Mouse (Mus musculus): ENCODE measurements around the gene Pidd1. TPM values are rescaled to one million over a fixed set of nuclear protein-coding genes. Genes with fewer than 3 reads are reported as not detected.
A peak's percentile ranks its signal among the peaks of the same experiment; 100 is the strongest.

The Pidd1 gene
- polyA plus RNA-seq, 1 experiment from 2014 or later: 9.7 TPM

- ATAC-seq (replicated peaks; ENCODE audit: extremely low read depth, insufficient read depth, low FRiP score): no peak
- WGBS: 89% methylated on average over 13 of the region's 13 CpGs
- Histone ChIP-seq H3K27me3 (ENCODE audit: control insufficient read depth, insufficient read depth, low read length) (no peaks in the 10 kb centered on the region), H3K4me2 (ENCODE audit: low read depth, low read length) (no peak overlapping the region), H3K36me3 (ENCODE audit: control insufficient read depth, insufficient read depth) (peaks cover 10% of the 10 kb centered on the region), H3K27ac (ENCODE audit: low read length) (no peak overlapping the region), H3K9ac (ENCODE audit: low read length) (peak overlapping the region; percentile 76), H3K9me3 (replicated peaks; ENCODE audit: control insufficient read depth, low read length) (no peaks in the 10 kb centered on the region), H3K4me1 (ENCODE audit: control insufficient read depth, insufficient read depth, low read length) (peaks cover 24% of the 10 kb centered on the region), H3K4me3 (ENCODE audit: low read length) (no peak overlapping the region; the same call in 1 of the 2 replicates)
These were observed 1.6 kb downstream of the Pidd1 start for GRCm38 (mm10) chr7:141442199-141442598.

GRCm38 (mm10) chr7:141441460-141441859, 2.4 kb downstream of the Pidd1 start:
- H3K4me3 ChIP-seq (ENCODE audit: low read length): no peak overlapping the region
- no peak overlapping the region for H3K27ac ChIP-seq (ENCODE audit: low read length)
- no peak overlapping the region for H3K9ac ChIP-seq (ENCODE audit: low read length)
- 93% methylated on average over 9 of the region's 9 CpGs for WGBS
- H3K27me3 ChIP-seq (ENCODE audit: control insufficient read depth, insufficient read depth, low read length): no peaks in the 10 kb centered on the region
- peaks cover 10% of the 10 kb centered on the region for H3K36me3 ChIP-seq (ENCODE audit: control insufficient read depth, insufficient read depth)
- no peak for ATAC-seq (replicated peaks; ENCODE audit: extremely low read depth, insufficient read depth, low FRiP score)
- H3K4me2 ChIP-seq (ENCODE audit: low read depth, low read length): no peak overlapping the region
- no peaks in the 10 kb centered on the region for H3K9me3 ChIP-seq (replicated peaks; ENCODE audit: control insufficient read depth, low read length)
- peaks cover 28% of the 10 kb centered on the region for H3K4me1 ChIP-seq (ENCODE audit: control insufficient read depth, insufficient read depth, low read length)

- peaks cover 31% of the 10 kb centered on the region for H3K4me1 ChIP-seq (ENCODE audit: control insufficient read depth, insufficient read depth, low read length)
- WGBS: 21% methylated on average over 6 of the region's 6 CpGs
- ATAC-seq (replicated peaks; ENCODE audit: extremely low read depth, insufficient read depth, low FRiP score): no peak
These were observed 3.2 kb downstream of the Pidd1 start for GRCm38 (mm10) chr7:141440613-141441012.

GRCm38 (mm10) chr7:141439811-141440210, 4.0 kb downstream of the Pidd1 start:
- Histone ChIP-seq H3K4me2 (ENCODE audit: low read depth, low read length) (no peak overlapping the region), H3K27ac (ENCODE audit: low read length) (no peak overlapping the region), H3K27me3 (ENCODE audit: control insufficient read depth, insufficient read depth, low read length) (no peaks in the 10 kb centered on the region), H3K9me3 (replicated peaks; ENCODE audit: control insufficient read depth, low read length) (no peaks in the 10 kb centered on the region), H3K4me3 (ENCODE audit: low read length) (no peak overlapping the region), H3K36me3 (ENCODE audit: control insufficient read depth, insufficient read depth) (peaks cover 10% of the 10 kb centered on the region), H3K9ac (ENCODE audit: low read length) (no peak overlapping the region), H3K4me1 (ENCODE audit: control insufficient read depth, insufficient read depth, low read length) (peaks cover 35% of the 10 kb centered on the region)
- WGBS: 93% methylated on average over 11 of the region's 11 CpGs
- no peak for ATAC-seq (replicated peaks; ENCODE audit: extremely low read depth, insufficient read depth, low FRiP score)

More at GRCm38 (mm10) chr7:141440613-141441012, 3.2 kb downstream of the Pidd1 start:
- Histone ChIP-seq H3K9ac (ENCODE audit: low read length) (no peak overlapping the region), H3K27ac (ENCODE audit: low read length) (no peak overlapping the region), H3K27me3 (ENCODE audit: control insufficient read depth, insufficient read depth, low read length) (no peaks in the 10 kb centered on the region), H3K4me2 (ENCODE audit: low read depth, low read length) (no peak overlapping the region), H3K9me3 (replicated peaks; ENCODE audit: control insufficient read depth, low read length) (no peaks in the 10 kb centered on the region), H3K4me3 (ENCODE audit: low read length) (no peak overlapping the region), H3K36me3 (ENCODE audit: control insufficient read depth, insufficient read depth) (peaks cover 10% of the 10 kb centered on the region)

- no peaks in the 10 kb centered on the region for H3K27me3 ChIP-seq (ENCODE audit: control insufficient read depth, insufficient read depth, low read length)
- 93% methylated on average over 10 of the region's 10 CpGs for WGBS
- H3K27ac ChIP-seq (ENCODE audit: low read length): no peak overlapping the region
- H3K4me1 ChIP-seq (ENCODE audit: control insufficient read depth, insufficient read depth, low read length): peaks cover 39% of the 10 kb centered on the region
- no peak overlapping the region for H3K9ac ChIP-seq (ENCODE audit: low read length)
- H3K36me3 ChIP-seq (ENCODE audit: control insufficient read depth, insufficient read depth): peaks cover 10% of the 10 kb centered on the region
- H3K4me3 ChIP-seq (ENCODE audit: low read length): no peak overlapping the region
- no peak overlapping the region for H3K4me2 ChIP-seq (ENCODE audit: low read depth, low read length)
- no peaks in the 10 kb centered on the region for H3K9me3 ChIP-seq (replicated peaks; ENCODE audit: control insufficient read depth, low read length)
- no peak for ATAC-seq (replicated peaks; ENCODE audit: extremely low read depth, insufficient read depth, low FRiP score)
These were observed 4.6 kb downstream of the Pidd1 start for GRCm38 (mm10) chr7:141439140-141439679.

GRCm38 (mm10) chr7:141438201-141438968, 5.4 kb downstream of the Pidd1 start:
- no peak overlapping the region for H3K4me3 ChIP-seq (ENCODE audit: low read length)
- H3K27me3 ChIP-seq (ENCODE audit: control insufficient read depth, insufficient read depth, low read length): no peaks in the 10 kb centered on the region
- ATAC-seq (replicated peaks; ENCODE audit: extremely low read depth, insufficient read depth, low FRiP score): no peak
- H3K4me2 ChIP-seq (ENCODE audit: low read depth, low read length): no peak overlapping the region
- H3K9me3 ChIP-seq (replicated peaks; ENCODE audit: control insufficient read depth, low read length): no peaks in the 10 kb centered on the region
- no peak overlapping the region for H3K27ac ChIP-seq (ENCODE audit: low read length)
- H3K4me1 ChIP-seq (ENCODE audit: control insufficient read depth, insufficient read depth, low read length): peaks cover 39% of the 10 kb centered on the region
- 88% methylated on average over 12 of the region's 12 CpGs for WGBS
- H3K9ac ChIP-seq (ENCODE audit: low read length): no peak overlapping the region
- peaks cover 12% of the 10 kb centered on the region for H3K36me3 ChIP-seq (ENCODE audit: control insufficient read depth, insufficient read depth)

GRCm38 (mm10) chr7:141437178-141438120, 6.4 kb downstream of the Pidd1 start, which contains the start of gene Slc25a22:
Gene Slc25a22 (minus strand): TSS chr7:141437892.
- 6% methylated on average over 53 of the region's 53 CpGs for WGBS
- Histone ChIP-seq H3K27me3 (ENCODE audit: control insufficient read depth, insufficient read depth, low read length) (no peaks in the 10 kb centered on the region), H3K9ac (ENCODE audit: low read length) (peak within 1 kb of the TSS; percentile 77), H3K4me3 (ENCODE audit: low read length) (peak within 1 kb of the TSS; percentile 74), H3K9me3 (replicated peaks; ENCODE audit: control insufficient read depth, low read length) (no peaks in the 10 kb centered on the region), H3K4me2 (ENCODE audit: low read depth, low read length) (peak within 1 kb of the TSS; percentile 74), H3K27ac (ENCODE audit: low read length) (peak within 1 kb of the TSS; percentile 58; the same call in 1 of the 2 replicates), H3K4me1 (ENCODE audit: control insufficient read depth, insufficient read depth, low read length) (peaks cover 29% of the 10 kb centered on the region), H3K36me3 (ENCODE audit: control insufficient read depth, insufficient read depth) (peaks cover 12% of the 10 kb centered on the region)
- ATAC-seq (replicated peaks; ENCODE audit: extremely low read depth, insufficient read depth, low FRiP score): peak; percentile 81

GRCm38 (mm10) chr7:141436523-141436892, 7.3 kb downstream of the Pidd1 start:
- peak overlapping the region; percentile 77 for H3K9ac ChIP-seq (ENCODE audit: low read length)
- WGBS: 70% methylated on average over 2 of the region's 2 CpGs

More at GRCm38 (mm10) chr7:141436523-141436892, 7.3 kb downstream of the Pidd1 start:
- no peaks in the 10 kb centered on the region for H3K9me3 ChIP-seq (replicated peaks; ENCODE audit: control insufficient read depth, low read length)
- H3K27ac ChIP-seq (ENCODE audit: low read length): no peak overlapping the region
- H3K4me2 ChIP-seq (ENCODE audit: low read depth, low read length): peak overlapping the region; percentile 74
- peaks cover 10% of the 10 kb centered on the region for H3K36me3 ChIP-seq (ENCODE audit: control insufficient read depth, insufficient read depth)
- peaks cover 27% of the 10 kb centered on the region for H3K4me1 ChIP-seq (ENCODE audit: control insufficient read depth, insufficient read depth, low read length)
- no peak for ATAC-seq (replicated peaks; ENCODE audit: extremely low read depth, insufficient read depth, low FRiP score)
- no peaks in the 10 kb centered on the region for H3K27me3 ChIP-seq (ENCODE audit: control insufficient read depth, insufficient read depth, low read length)
- peak overlapping the region; percentile 74 for H3K4me3 ChIP-seq (ENCODE audit: low read length)

Data from heart, embryonic 16.5 days (tissue).